Mouse (Mus musculus) CH12.LX (cell line): ENCODE results near the gene Ylpm1.

ENCODE experiments used
- CHD1 ChIP-seq: IDR thresholded peaks from 2 replicates; pipeline ENCODE4 v1.6.1; 2012; ENCODE audit warnings: low read depth, low read length, improper control_type of control experiment, inconsistent platforms
- CHD2 ChIP-seq: IDR thresholded peaks from 2 replicates; pipeline ENCODE4 v1.6.1; 2011; ENCODE audit warnings: low read length, improper control_type of control experiment
- CTCF ChIP-seq, 2 experiments: IDR thresholded peaks in 1 of 2; conservative IDR thresholded peaks in 1 of 2; 2 replicates each; pipeline ENCODE4 v1.5.1; 2011 to 2012; ENCODE audit warnings: low read depth in 2 of 2, low read length in 2 of 2, improper control_type of control experiment in 1 of 2, inconsistent platforms in 1 of 2, mild to moderate bottlenecking in 1 of 2, moderate library complexity in 1 of 2
- ETS1 ChIP-seq: conservative IDR thresholded peaks from 2 replicates; pipeline ENCODE4 v1.6.1; 2012; ENCODE audit warnings: low read depth, mild to moderate bottlenecking, inconsistent platforms, low read length, improper control_type of control experiment, moderate library complexity
- POLR2A ChIP-seq: IDR thresholded peaks from 2 replicates; pipeline ENCODE4 v1.6.1; 2011; ENCODE audit warnings: low read depth, mild to moderate bottlenecking, improper control_type of control experiment, low read length
- RCOR1 ChIP-seq: conservative IDR thresholded peaks from 2 replicates; pipeline ENCODE4 v1.6.1; 2012; ENCODE audit warnings: low read depth, mild to moderate bottlenecking, inconsistent platforms, low read length, improper control_type of control experiment
- TBP ChIP-seq: conservative IDR thresholded peaks from 2 replicates; pipeline ENCODE4 v1.6.1; 2011; ENCODE audit warnings: low read depth, low read length, improper control_type of control experiment
- UBTF ChIP-seq: IDR thresholded peaks from 2 replicates; pipeline ENCODE4 v1.6.1; 2012; ENCODE audit warnings: low read depth, mild to moderate bottlenecking, inconsistent platforms, low read length, improper control_type of control experiment, moderate library complexity

GRCm38 (mm10) chr12:85101001-85101400 is 104.9 kb downstream of the Ylpm1 start:
- no peak for TF ChIP-seq CTCF (conservative IDR thresholded peaks at IDR 0.05 in 1 of 2, IDR thresholded peaks at IDR 0.05 in 1 of 2; ENCODE audit: low read depth in 2 of 2, low read length in 2 of 2)
- TF ChIP-seq UBTF: no peak
- no peak for TF ChIP-seq TBP
- no peak for TF ChIP-seq ETS1
- TF ChIP-seq CHD1: no peak
- no peak for TF ChIP-seq POLR2A
- no peak for TF ChIP-seq CHD2
- TF ChIP-seq RCOR1: no peak
